Mouse (Mus musculus): ENCODE measurements around the gene Me3.

GRCm38 (mm10) chr7:89841670-89842403 lies 209.6 kb downstream of the Me3 start:
- TF ChIP-seq POLR2A (IDR thresholded peaks at IDR 0.05; ENCODE audit: insufficient read depth, low read depth, low read length) (no peak), EP300 (IDR thresholded peaks at IDR 0.05; ENCODE audit: insufficient read depth, low read depth, low read length) (no peak), CTCF (IDR thresholded peaks at IDR 0.05) (peak; percentile 94)
